Mouse (Mus musculus): ENCODE measurements around the gene Gja1.
"Not testable (repeated sequence)": the region's sequence is repeated elsewhere in the genome, so short reads cannot be mapped to it uniquely, and the experiment has no call there.

Gene Gja1

DNA sequence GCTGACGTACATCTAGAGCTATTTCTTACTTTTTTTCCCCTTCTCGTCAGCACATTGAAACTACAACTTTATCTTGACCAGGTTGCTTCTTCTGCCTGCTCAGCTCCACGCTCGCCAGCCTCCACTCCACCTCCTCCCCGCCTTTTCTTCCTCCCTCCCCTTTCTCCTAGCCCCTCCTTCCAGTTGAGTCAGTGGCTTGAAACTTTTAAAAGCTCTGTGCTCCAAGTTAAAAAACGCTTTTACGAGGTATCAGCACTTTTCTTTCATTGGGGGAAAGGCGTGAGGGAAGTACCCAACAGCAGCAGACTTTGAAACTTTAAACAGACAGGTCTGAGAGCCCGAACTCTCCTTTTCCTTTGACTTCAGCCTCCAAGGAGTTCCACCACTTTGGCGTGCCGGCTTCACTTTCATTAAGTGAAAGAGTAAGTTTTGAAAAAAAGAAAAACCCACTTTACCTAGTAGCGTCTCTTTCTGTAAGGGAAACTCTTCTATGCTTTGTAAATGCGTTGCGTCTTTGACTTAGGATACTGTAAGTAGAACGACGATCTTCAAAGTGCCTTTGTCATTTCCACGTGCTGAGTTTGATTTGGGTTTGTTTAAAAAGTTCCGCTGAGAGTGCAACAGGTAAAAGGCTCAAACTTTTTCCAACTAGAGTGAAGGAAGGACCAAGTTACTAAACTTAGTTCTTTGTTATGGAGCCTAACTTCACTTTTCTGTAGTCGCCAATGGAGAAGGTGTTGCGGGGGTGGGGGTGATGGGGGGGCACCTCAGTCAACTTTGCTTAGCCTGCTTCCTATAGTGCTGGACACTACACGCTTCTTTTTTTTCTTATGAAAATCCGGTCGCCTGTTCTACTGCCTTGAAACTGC, at the start of gene Gja1:
TSS of gene Gja1 (plus strand) at position 234 of the 869 bp plus-strand sequence.
- no peak for DNase-seq

DNA sequence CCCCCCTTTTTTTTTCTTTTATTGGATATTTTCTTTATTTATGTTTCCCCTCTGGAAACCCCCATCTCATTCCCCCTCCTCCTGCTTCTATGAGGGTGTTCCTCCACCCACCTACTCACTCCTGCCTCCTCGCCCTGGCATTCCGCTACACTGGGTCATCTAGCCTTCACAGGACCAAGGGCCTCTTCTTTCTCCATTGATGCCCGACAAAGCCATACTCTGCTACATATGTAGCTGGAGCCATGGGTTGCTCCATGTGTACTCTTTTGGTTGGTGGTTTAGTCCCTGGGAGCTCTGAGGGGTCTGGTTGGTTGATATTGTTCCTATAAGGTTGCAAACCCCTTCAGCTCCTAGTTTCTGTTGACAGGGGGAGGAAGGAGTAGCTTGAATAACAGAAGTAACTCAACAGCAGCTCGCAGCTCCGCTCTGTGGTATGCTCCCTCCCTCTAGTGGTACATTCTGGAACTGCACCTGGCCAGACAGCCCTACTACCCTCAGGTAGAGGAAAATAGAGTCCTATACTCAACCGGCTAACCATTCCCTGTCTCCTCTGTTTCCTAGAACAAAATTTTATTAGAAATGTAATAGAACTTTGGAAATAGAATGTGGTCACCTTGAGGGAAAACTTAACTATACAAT, 38.2 kb upstream of the Gja1 start:
- DNase-seq: peak; percentile 77

DNA sequence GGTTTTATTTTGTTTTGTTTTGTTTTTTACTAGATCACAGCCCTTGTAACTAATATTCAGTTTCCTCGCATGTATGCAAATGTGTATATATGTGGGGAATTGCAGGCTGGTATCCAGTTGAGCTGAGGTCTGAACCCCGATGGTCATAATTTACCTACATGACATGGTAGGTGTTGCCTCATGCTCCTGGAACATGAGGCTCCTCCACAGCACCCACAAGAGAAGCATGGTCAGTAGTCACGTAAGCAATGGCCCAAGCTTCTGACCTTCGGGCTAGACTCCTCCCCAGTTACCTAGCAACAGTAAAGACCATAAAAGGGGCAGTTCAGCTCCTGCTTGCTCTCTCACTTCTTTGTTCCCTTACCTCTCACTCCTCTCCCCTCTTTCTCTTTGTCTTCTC, 16.7 kb upstream of the Gja1 start:
- DNase-seq: no peak

DNA sequence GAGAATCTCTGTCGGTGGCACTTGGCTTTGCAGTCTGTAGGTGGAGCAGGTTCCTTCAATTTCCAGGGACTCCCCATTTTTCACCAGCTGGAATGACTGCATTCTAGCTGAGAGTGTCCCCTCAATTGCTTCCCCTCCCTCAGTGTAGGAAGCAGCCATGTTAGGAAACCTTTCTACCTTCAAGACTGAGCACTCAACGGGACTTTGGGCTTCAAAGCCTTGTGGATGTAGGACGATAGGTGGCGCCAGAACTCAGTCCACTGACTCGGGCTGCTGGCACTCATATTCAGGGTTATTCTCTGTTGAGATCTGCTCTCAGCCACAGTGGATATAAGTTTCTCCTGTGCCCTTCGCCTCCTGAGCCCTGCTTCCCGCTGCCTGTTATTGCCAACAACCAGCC, 8.1 kb upstream of the Gja1 start:
- DNase-seq: peak; percentile 68

DNA sequence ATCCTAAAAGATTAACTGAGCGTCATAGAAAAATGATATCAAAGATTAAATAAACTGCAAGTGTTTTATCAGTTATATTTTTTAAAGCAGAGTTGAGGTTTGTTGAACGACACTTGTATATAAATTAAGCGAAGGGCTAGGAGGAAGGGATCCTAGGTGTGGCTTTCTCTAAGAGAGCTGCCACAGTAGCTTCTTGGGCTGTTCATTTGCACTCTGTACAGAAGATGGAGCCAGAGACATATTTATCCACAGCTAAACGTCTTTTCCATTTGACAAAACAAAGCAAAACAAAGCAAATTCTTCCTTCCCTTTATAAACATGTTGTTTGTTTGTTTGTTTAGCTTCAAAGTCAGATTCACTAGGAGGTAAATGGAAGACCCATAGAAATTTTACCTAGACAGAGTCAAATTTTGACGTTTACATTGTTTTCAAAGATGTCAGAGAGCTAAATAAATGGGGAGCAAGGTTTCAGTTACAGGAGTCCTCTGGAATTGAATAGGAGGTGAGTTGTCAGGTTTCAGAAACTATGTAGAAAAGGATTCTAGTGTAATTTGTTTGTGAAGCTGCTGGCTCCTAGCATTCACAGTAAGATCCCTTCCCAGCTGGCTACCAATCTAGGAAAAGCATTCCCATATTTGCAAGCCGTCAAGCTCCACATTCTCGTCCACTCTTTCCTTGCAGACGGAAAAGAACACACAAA, 4.0 kb upstream of the Gja1 start:
- no peak for DNase-seq

DNA sequence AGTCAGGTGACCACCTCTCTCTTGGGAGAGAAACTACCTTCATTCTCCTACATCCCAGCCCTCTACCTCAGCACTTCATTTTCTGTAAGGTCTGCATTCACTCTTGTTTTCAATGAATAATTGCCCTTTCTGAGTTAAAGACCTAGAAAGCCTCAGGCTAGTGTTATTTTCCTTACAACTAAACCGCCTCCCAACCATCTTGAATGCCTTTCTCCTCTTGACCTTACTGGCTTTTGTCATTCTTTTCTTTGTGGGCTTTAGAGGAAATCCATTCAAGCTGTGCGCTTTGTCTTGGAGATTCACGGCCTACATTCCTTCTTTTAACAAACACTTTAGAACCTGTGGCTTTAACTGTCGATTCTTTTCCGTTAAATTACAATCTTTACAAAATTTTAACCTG, 3.0 kb upstream of the Gja1 start:
- no peak for DNase-seq

DNA sequence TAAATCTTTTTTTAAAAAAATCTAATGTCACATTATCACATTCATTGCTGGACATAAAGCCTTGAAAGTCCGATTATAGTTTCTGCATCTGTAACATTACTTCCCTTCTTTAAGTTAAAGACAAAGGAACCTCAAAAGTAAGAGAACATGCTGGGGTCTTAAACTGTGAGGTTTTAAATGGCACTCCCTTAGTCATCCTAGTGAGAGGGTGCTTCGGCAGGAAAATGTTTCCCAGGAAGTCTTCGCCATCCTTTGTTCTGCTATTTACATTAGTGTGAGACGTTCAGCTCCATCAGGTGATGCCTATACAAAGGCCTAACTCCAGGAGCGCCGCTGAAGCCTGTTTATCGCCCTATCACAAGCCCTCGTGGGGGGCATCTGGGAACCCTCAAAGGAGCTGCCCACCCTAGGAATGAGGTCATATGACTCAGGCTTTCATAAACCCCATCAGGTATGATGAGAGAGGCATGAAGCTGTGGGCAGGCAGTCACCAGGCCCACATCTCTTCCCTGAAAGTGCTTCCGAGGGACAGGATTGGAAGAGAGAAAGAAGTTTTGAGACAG, 1.1 kb upstream of the Gja1 start:
- no peak for DNase-seq

DNA sequence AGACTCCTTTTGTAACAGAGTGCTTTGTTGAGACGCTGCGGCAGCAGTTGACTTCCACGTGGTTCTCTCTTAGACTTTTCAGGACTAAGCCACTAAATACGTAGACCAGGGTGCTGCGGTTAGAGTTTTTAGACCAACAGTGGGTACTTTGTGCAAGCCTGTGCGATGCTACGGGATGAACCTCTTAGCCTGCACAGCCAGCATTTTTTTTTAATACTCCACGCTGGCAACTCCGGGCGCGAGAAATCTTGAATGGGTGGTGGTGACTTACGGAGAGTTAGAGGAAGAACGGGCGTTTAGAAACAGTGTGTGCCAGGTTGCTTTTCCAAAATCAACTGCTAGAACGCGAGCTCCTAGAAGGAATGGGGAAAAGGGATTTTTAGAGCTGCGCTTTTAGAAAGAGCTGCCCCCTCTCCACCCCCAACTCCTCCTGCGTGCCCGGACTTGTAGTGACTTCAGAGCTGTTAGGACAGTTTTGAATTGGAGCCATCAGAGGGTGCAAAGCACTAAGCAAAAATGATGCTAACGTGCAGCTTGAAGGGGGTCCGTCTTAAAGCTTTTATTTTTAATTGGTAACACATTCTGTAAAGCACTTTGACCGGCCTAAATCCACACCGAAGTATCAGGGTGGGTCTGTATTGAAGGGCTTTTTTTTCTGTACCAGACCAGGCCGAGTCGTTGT, 977 bp downstream of the Gja1 start:
- peak; percentile 11 for DNase-seq

DNA sequence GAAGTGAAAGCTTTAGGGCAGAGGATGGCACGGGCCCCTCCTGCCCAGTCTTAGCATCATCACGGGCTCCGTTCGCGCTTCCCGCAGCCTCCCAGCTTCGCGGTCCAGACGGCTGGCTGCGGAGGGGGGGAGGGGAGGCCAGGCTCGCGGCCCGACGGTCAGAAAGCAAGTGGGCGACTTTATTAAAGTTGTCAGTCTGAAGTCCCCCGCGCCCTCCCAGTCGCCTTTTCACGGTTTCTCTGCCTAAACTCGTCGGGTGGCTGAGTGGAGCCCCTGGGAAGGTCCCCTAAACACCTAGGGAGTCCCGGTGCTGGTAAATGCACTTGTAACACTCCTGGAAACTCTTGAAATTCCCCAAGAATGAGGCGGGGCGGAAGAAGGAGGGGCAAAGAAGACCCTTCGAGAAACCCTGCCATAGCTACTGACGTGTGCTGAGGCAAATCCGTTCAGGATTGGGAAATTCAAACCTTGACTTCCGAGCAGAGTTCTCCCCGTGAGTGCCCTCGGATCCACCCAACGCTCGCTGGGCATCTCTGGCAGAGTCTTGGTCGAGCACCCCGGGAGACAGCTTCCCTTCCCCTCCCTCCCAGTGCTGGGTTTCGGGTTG, 1.6 kb downstream of the Gja1 start:
- peak; percentile 14 for DNase-seq

DNA sequence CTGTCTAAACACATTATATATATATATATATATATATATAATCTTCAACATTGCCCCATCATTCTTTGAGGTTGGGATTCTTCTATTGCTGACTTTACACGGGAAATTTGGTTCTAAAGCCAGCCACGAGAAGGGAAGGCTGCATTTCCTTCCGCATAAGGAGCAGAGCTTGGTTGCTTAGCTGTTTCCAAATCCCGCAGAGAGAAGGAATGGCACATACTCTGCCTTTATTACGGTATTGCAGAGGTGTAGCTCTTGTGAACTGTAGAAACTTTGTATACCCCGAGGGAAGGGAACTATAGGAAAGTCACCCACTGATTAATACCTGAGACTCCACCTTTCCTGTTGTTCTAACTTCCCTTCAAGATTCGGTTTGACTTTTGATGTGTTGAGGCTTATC, 2.6 kb downstream of the Gja1 start:
- no peak for DNase-seq

DNA sequence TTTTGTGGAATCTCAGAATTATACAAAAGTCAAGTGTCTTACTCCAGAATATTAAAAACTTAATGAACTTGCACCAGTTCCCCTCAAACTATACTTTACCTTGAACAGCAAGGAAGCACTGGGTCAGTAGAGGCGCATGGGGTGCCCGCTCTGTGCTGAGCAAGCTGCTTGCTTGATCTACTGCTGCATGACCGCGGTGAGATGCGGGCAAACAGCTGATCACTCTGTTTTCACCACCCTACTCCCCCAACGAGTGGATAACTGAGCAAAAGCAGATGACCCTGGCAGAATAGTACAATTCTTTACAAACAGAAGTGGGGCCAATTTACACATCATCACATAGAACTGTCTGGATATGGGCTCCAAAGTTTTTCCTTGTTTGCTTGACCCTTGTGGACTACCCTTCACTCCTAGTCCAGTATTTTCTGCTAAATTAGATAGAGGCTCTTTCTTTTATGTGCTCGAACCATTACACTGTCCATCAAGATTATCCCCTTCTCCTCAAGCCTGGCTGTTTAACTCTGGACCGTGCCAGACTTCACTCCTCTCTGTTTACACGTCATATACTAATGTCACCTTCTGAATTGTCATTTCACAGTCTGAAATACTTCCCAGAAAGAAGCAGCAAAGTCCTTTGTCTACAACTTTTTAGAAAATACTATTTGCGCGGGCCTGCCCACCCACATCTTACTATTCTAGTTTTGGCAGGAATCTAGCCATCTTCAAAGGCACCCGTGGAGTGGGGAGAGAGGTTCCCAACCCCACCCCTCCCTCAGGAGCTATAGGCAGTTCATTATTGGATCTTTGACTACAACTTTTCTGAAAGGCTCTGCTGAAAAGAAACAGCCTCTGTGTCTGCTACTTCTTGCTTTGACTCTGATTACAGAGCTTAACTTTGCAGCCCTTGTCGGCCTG, 8.3 kb downstream of the Gja1 start:
- DNase-seq: no peak

DNA sequence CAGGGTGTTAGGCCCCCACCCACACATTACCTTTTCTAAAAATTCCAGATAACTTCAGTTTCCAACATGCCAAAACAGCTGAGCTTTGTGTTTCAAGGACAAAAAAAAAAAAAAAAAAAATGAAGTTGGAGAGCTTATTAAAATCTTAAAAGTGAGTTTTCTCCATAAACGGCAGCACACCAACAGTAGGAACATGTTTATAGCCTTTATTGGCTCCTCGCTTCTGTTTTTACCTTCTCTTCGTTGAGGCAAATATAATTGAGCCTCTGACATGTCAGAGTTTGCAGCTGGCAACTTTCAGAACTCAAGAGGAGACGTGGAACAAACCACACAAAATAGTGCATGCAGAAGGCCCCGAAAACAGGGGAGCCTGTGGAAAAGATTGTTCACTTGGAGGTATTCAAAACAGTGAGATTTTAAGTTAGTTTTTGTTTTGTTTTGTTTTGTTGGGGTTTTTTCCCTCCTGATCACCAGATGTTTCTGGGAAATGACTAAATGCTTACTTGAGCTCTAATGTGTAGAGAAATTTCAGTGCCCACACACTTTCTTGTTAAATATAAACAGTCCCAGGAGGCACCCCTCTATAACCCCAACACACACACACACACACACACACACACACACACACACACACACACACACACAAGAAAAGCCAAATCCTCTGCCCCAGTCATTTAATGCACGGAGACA, 16.1 kb downstream of the Gja1 start:
- DNase-seq: no peak

DNA sequence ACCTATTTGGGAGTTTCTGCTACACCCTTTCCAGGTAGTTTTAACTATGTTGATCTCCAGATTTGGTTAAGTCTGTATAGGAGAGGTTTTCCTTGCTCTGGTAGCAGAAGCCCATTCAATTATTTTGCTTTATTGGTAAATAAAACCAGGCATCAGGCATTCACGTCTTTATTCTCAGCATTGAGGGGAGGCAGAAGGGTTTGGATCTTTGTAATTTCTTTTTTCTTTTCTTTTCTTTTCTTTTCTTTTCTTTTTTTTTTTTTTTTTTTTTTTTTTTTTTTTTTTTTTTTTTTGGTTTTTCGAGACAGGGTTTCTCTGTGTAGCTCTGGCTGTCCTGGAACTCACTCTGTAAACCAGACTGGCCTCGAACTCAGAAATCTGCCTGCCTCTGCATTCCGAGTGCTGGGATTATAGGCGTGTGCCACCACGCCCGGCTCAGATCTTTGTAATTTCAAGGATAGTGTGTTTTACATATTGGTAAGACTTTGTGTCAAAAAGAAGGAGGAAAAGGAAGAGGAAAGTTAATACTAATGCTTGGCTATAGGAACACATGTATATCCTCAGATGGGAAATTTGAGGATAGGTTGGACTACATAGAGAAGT, 16.8 kb downstream of the Gja1 start:
- DNase-seq: not testable (repeated sequence)

DNA sequence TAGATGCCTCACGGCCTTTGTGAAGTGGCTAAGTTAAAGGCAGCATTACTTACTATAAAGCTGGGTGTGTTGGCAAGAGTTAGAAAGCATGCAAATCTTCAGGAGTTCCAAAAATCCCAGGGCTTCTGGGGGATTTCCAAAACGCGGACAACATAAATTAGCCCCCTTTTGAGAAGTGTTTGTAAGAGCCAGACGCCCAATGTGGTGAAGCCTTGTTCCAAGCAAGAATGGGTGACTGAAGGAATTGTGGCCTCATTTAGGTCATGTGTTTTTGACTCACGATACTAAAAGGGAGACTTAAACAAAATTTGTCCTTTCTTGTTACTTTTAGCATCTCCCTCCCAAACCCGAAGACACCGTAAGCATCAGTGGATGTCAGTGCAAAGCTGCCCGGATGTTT, 20.7 kb downstream of the Gja1 start:
- DNase-seq: no peak

DNA sequence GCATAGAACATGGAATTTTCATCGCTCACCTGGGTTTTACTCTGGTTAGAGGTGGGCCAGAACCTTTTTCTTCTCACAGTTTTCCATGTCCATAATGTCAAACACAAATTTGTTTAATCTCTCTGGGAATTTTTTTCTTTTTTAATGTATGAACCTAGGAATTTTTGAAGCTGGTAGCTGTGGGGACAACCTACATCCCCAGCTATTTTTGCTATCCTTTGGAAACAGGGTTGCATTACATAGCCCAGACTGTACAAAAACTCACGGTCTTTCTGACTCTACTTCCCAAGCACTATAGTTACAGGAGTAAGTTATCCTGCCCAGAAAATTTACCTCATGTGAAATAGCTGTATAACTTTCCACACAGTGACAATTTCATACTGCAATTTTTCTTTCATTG, 21.2 kb downstream of the Gja1 start:
- no peak for DNase-seq

DNA sequence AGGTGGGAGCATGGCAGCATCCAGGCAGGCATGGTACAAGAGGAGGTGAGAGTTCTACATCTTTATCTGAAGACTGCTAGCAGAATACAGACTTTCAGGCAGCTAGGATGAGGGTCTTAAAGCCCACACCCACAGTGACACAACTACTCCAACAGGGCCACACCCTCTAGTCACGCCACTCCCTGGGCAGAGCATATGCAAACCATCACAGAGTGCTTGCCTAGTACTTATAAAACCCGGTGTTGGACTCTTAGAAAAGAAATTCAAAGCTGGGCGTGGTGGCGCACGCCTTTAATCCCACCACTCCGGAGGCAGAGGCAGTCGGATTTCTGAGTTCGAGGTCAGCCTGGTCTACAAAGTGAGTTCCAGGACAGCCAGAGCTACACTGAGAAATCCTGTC, 24.3 kb downstream of the Gja1 start:
- DNase-seq: not testable (repeated sequence)

DNA sequence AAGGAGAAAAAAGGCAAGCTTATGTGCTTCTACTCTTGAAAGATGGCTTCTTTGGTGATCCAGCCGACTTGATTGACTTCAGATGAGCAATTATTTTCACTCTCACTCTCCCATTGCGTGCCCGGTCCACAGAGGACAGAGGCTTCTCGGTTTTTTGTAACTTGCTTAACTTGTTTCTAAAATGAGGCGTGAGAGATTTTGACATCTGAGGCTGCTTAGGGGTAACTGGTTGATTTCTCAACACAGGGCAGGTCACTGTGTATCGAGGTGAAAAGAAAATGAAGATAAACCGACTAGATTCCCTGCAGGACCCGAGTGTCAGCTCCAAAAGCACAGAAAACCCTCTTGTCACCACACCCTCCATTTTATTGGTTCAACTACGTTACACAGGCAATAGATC, 28.8 kb downstream of the Gja1 start:
- no peak for DNase-seq

DNA sequence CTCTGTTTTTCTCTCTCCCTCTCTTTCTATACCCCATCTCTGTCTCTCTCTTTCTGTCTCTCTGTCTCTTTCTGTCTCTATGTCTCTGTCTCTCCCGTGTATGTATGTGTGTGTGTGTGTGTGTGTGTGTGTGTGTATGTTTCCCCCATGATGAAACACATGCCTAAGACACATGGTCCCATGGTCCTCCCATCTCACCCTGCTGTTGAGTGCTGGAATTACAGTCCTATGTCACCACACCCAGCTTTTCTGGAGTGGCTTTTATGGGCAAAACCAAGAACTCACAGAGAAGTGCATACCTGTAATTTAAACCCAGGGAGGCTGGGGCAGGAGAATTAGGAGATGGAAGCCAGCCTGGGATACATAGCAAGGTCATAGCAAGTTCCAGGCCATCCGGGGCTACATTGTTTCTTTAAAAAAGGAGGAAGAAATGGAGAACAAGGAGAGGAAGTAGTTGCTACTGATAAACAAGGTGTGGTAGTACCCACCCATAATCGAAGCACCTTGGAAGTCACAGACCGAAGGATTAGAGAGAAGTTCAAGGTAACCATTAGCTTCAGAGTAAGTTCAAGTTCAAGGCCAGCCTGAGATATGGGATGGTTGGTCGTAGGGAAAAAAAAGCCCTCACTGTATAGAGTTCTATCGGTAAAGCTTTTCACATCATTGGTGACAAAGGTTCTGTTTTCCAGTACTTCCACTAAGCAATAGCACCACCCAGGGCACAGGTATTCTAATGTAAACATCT, 29.4 kb downstream of the Gja1 start:
- no peak for DNase-seq

DNA sequence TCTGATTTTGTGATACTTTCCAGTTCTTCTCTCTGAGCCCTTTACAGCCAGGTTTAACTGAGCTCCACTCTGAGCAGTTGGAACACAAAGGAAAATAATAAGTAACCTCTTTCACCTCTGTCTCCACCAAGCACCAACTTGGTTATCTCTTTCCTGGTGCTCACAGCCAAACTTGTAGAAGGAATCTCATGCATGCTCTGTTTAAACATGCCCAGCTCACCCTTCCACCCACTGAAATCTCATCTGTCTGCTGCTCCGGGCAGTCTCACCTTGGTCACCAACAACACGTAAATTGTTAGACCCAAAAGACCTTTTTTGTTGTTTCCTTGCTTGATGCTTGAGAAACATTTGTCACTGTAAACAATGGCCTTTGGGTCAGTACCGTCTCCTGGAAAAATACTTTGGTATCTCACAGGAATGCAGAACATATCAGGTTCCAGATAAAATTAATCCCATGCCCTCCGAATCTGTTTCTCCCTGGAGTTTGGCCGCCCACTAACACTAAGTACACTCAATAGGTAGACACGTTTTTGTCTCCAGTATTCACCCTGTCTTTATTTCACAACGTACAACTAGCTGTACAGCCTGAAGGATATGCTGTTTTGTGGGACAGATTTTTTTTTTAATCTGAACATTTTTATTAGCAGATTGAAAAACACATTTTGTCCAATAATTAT, 38.9 kb downstream of the Gja1 start:
- DNase-seq: no peak

Data from right cerebral cortex, postnatal 25 days (tissue).